Mouse (Mus musculus): Measurements from ENCODE around the gene Capn12. TPM values are rescaled to one million over a fixed set of nuclear protein-coding genes. Genes with fewer than 3 reads are reported as not detected.

The Capn12 gene
- total and polyA plus RNA-seq, 2 experiments from 2014 or later = 0.38 to 0.41 TPM

GRCm38 (mm10) chr7:28903778-28904177 lies 22.6 kb downstream of the Capn12 start:
- 90% methylated on average over 10 of the region's 10 CpGs for WGBS
- ATAC-seq (ENCODE audit: low FRiP score) (no peak), DNase-seq (ENCODE audit: low spot score) (no peak)
- no peak for TF ChIP-seq CTCF (IDR thresholded peaks at IDR 0.05)
- no peak overlapping the region for H3K4me2 ChIP-seq (ENCODE audit: low read depth, low read length, poor library complexity, severe bottlenecking)
- no peak overlapping the region for H3K9ac ChIP-seq (replicated peaks; ENCODE audit: low read length, poor library complexity, severe bottlenecking)
- peaks cover 94% of the 10 kb centered on the region for H3K36me3 ChIP-seq (ENCODE audit: insufficient read depth, low read length)
- no peak overlapping the region for H3K4me3 ChIP-seq (ENCODE audit: low read depth, low read length)
- no peaks in the 10 kb centered on the region for H3K27me3 ChIP-seq (ENCODE audit: insufficient read depth, low read length)
- no peaks in the 10 kb centered on the region for H3K4me1 ChIP-seq (ENCODE audit: insufficient read depth, low read length)
- H3K9me3 ChIP-seq (ENCODE audit: low read length) = no peaks in the 10 kb centered on the region
- no peak overlapping the region for H3K27ac ChIP-seq (ENCODE audit: low read depth, low read length)

DNA sequence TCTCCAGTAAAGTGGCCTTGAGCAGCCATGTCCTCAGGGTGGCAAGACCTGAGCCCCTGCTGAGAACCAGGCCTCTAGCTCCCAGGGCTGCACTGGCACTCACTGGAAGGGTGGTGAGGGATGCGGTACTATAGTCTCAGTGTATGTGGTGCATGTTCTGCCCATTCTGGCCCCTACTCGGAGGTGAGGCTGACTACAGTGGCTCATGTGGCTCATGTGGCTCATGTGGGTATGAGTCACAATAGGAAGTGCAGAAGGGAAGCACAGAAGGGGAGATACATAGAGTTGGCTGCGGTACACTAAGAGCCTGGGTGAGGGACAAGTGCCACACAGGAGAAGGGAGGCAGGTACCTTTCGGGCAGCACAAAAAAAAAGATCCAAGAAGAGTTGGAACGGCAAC lies 26.0 kb downstream of the Capn12 start:
- DNase-seq (ENCODE audit: low spot score) (no peak), ATAC-seq (ENCODE audit: low FRiP score) (no peak)
- no peaks in the 10 kb centered on the region for H3K27me3 ChIP-seq (ENCODE audit: insufficient read depth, low read length)
- no peak overlapping the region for H3K27ac ChIP-seq (ENCODE audit: low read depth, low read length)
- WGBS = 97% methylated on average over 5 of the region's 5 CpGs
- H3K4me2 ChIP-seq (ENCODE audit: low read depth, low read length, poor library complexity, severe bottlenecking) = no peak overlapping the region
- H3K36me3 ChIP-seq (ENCODE audit: insufficient read depth, low read length) = peaks cover 89% of the 10 kb centered on the region
- H3K9me3 ChIP-seq (ENCODE audit: low read length) = no peaks in the 10 kb centered on the region
- no peak overlapping the region for H3K4me3 ChIP-seq (ENCODE audit: low read depth, low read length)
- TF ChIP-seq CTCF (IDR thresholded peaks at IDR 0.05) = no peak
- no peak overlapping the region for H3K9ac ChIP-seq (replicated peaks; ENCODE audit: low read length, poor library complexity, severe bottlenecking)
- H3K4me1 ChIP-seq (ENCODE audit: insufficient read depth, low read length) = no peaks in the 10 kb centered on the region

DNA sequence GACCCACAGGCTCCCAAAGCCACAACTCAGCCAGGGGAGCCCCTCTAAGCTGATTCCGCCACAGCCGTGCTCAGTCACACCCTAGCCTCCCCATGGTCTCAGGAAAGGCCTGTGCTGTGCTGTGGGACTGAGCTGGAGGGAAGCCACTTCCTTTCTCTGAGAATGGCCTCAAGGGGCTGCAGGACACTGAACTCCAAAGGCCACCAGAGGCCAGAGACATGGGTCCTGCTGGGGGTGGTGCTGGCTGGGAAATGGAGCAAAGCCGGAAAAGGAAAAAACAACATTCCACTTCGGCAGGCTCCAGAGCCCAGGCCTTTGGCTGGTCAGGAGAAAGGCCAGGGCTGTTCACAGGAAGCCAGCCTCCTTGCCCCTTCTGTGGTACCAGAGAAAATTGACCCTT lies 30.4 kb downstream of the Capn12 start:
- Histone ChIP-seq H3K4me2 (ENCODE audit: low read depth, low read length, poor library complexity, severe bottlenecking) (no peak overlapping the region), H3K36me3 (ENCODE audit: insufficient read depth, low read length) (peaks cover 77% of the 10 kb centered on the region), H3K9ac (replicated peaks; ENCODE audit: low read length, poor library complexity, severe bottlenecking) (no peak overlapping the region), H3K9me3 (ENCODE audit: low read length) (no peaks in the 10 kb centered on the region), H3K27me3 (ENCODE audit: insufficient read depth, low read length) (no peaks in the 10 kb centered on the region), H3K4me1 (ENCODE audit: insufficient read depth, low read length) (no peaks in the 10 kb centered on the region), H3K27ac (ENCODE audit: low read depth, low read length) (no peak overlapping the region), H3K4me3 (ENCODE audit: low read depth, low read length) (no peak overlapping the region)
- DNase-seq (ENCODE audit: low spot score) (no peak), ATAC-seq (ENCODE audit: low FRiP score) (no peak)
- TF ChIP-seq CTCF (IDR thresholded peaks at IDR 0.05) = 0 out of 2 replicates have a peak, but pooled peaks have one; percentile 2
- WGBS = 87% methylated on average over 4 of the region's 4 CpGs

DNA sequence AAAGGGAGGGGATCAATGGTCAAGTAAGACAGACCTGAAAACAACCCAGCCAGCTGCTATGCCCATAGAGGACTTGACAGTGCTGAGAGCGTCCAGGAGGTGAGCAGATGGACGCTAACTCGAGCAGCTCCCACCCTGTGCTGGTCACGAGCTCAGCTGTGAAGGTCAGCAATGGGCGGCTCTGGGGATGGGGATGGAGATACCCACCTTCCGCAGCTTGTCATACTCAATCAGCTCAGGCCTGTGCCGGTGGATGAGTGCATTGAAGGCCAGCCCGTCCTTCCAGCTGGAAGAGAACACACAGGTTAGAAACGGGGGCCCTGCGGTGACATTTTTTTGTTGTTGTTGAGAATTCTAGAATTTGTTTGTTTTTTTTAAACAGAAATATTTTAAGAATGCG lies 31.9 kb downstream of the Capn12 start:
- Histone ChIP-seq H3K9me3 (ENCODE audit: low read length) (no peaks in the 10 kb centered on the region), H3K36me3 (ENCODE audit: insufficient read depth, low read length) (peaks cover 71% of the 10 kb centered on the region), H3K27ac (ENCODE audit: low read depth, low read length) (no peak overlapping the region), H3K27me3 (ENCODE audit: insufficient read depth, low read length) (no peaks in the 10 kb centered on the region), H3K9ac (replicated peaks; ENCODE audit: low read length, poor library complexity, severe bottlenecking) (no peak overlapping the region), H3K4me1 (ENCODE audit: insufficient read depth, low read length) (no peaks in the 10 kb centered on the region), H3K4me2 (ENCODE audit: low read depth, low read length, poor library complexity, severe bottlenecking) (no peak overlapping the region), H3K4me3 (ENCODE audit: low read depth, low read length) (no peak overlapping the region)
- 79% methylated on average over 11 of the region's 11 CpGs for WGBS
- DNase-seq (ENCODE audit: low spot score) (no peak), ATAC-seq (ENCODE audit: low FRiP score) (no peak)
- no peak for TF ChIP-seq CTCF (IDR thresholded peaks at IDR 0.05)

DNA sequence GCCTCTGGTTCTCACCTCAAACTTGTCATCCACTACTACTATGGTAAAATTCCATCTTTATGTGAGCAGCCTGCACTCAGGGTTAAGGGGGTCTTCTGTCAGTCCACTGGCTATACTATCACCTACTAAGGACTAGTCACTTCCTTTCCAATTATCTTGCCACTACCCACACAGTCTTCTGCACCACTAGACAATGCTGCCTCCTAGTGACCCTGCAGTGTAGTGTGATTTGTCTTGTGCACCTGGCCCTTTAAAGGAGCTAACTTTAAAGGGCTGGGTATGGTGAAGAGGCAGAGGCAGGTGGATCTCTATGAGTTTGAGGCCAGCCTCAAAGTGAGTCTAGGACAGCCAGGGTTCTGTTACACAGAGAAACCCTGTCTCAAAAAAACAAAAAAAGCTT lies 35.3 kb downstream of the Capn12 start:
- peak; percentile 47 for TF ChIP-seq CTCF (IDR thresholded peaks at IDR 0.05)
- Histone ChIP-seq H3K4me1 (ENCODE audit: insufficient read depth, low read length) (no peaks in the 10 kb centered on the region), H3K4me3 (ENCODE audit: low read depth, low read length) (no peak overlapping the region), H3K36me3 (ENCODE audit: insufficient read depth, low read length) (peaks cover 47% of the 10 kb centered on the region), H3K27ac (ENCODE audit: low read depth, low read length) (no peak overlapping the region), H3K9me3 (ENCODE audit: low read length) (no peaks in the 10 kb centered on the region), H3K4me2 (ENCODE audit: low read depth, low read length, poor library complexity, severe bottlenecking) (no peak overlapping the region), H3K9ac (replicated peaks; ENCODE audit: low read length, poor library complexity, severe bottlenecking) (no peak overlapping the region), H3K27me3 (ENCODE audit: insufficient read depth, low read length) (no peaks in the 10 kb centered on the region)
- no peak for ATAC-seq (ENCODE audit: low FRiP score)
- no peak for DNase-seq (ENCODE audit: low spot score)

- ATAC-seq (ENCODE audit: low FRiP score) = no peak
- DNase-seq (ENCODE audit: low spot score) = peak; percentile 70
- Histone ChIP-seq H3K9ac (replicated peaks; ENCODE audit: low read length, poor library complexity, severe bottlenecking) (no peak overlapping the region), H3K27me3 (ENCODE audit: insufficient read depth, low read length) (no peaks in the 10 kb centered on the region), H3K4me2 (ENCODE audit: low read depth, low read length, poor library complexity, severe bottlenecking) (no peak overlapping the region), H3K36me3 (ENCODE audit: insufficient read depth, low read length) (peaks cover 35% of the 10 kb centered on the region), H3K9me3 (ENCODE audit: low read length) (no peaks in the 10 kb centered on the region), H3K27ac (ENCODE audit: low read depth, low read length) (peak overlapping the region; percentile 43; the same call in 1 of the 2 replicates), H3K4me3 (ENCODE audit: low read depth, low read length) (no peak overlapping the region), H3K4me1 (ENCODE audit: insufficient read depth, low read length) (no peaks in the 10 kb centered on the region)
- WGBS = 74% methylated on average over 10 of the region's 10 CpGs
- no peak for TF ChIP-seq CTCF (IDR thresholded peaks at IDR 0.05)
Measured at GRCm38 (mm10) chr7:28917503-28918426, 36.5 kb downstream of the Capn12 start.

Measured in midbrain, postnatal 0 days (tissue).